Mouse (Mus musculus): ENCODE results near the gene Adam11. TPM values are rescaled to one million over a fixed set of nuclear protein-coding genes. Genes with fewer than 3 reads are reported as not detected.

The Adam11 gene
- total and polyA plus RNA-seq, 2 experiments from 2014 or later: 22.3 to 46.9 TPM

- H3K4me2 ChIP-seq (ENCODE audit: low read depth, low read length, poor library complexity, severe bottlenecking): no peak overlapping the region
- 58% methylated on average over 6 of the region's 6 CpGs for WGBS
- no peak for TF ChIP-seq CTCF (IDR thresholded peaks at IDR 0.05)
- no peak overlapping the region for H3K27ac ChIP-seq (ENCODE audit: low read depth, low read length)
- H3K27me3 ChIP-seq (ENCODE audit: insufficient read depth, low read length): no peaks in the 10 kb centered on the region
- no peaks in the 10 kb centered on the region for H3K36me3 ChIP-seq (ENCODE audit: insufficient read depth, low read length)
- H3K4me3 ChIP-seq (ENCODE audit: low read depth, low read length): no peak overlapping the region
- no peaks in the 10 kb centered on the region for H3K9me3 ChIP-seq (ENCODE audit: low read length)
- H3K4me1 ChIP-seq (ENCODE audit: insufficient read depth, low read length): no peaks in the 10 kb centered on the region; the same call in 1 of the 2 replicates
- H3K9ac ChIP-seq (replicated peaks; ENCODE audit: low read length, poor library complexity, severe bottlenecking): no peak overlapping the region
- ATAC-seq (ENCODE audit: low FRiP score): no peak
- DNase-seq (ENCODE audit: low spot score): no peak
Observed at GRCm38 (mm10) chr11:102821231-102821630, 60.0 kb downstream of the Adam11 start.

- no peak for TF ChIP-seq CTCF (IDR thresholded peaks at IDR 0.05)
- H3K27me3 ChIP-seq (ENCODE audit: insufficient read depth, low read length): no peaks in the 10 kb centered on the region
- H3K27ac ChIP-seq (ENCODE audit: low read depth, low read length): no peak overlapping the region
- H3K9ac ChIP-seq (replicated peaks; ENCODE audit: low read length, poor library complexity, severe bottlenecking): no peak overlapping the region
- DNase-seq (ENCODE audit: low spot score): no peak
- H3K9me3 ChIP-seq (ENCODE audit: low read length): no peaks in the 10 kb centered on the region
- no peak overlapping the region for H3K4me2 ChIP-seq (ENCODE audit: low read depth, low read length, poor library complexity, severe bottlenecking)
- ATAC-seq (ENCODE audit: low FRiP score): no peak
- 73% methylated on average over 2 of the region's 2 CpGs for WGBS
- H3K4me1 ChIP-seq (ENCODE audit: insufficient read depth, low read length): peaks cover 3% of the 10 kb centered on the region; the same call in 1 of the 2 replicates
- H3K36me3 ChIP-seq (ENCODE audit: insufficient read depth, low read length): no peaks in the 10 kb centered on the region
- no peak overlapping the region for H3K4me3 ChIP-seq (ENCODE audit: low read depth, low read length)
Observed at GRCm38 (mm10) chr11:102826476-102826875, 65.2 kb downstream of the Adam11 start.

GRCm38 (mm10) chr11:102827097-102827496 lies 65.9 kb downstream of the Adam11 start:
- no peak overlapping the region for H3K27ac ChIP-seq (ENCODE audit: low read depth, low read length)
- ATAC-seq (ENCODE audit: low FRiP score): no peak
- H3K4me2 ChIP-seq (ENCODE audit: low read depth, low read length, poor library complexity, severe bottlenecking): no peak overlapping the region
- WGBS: 59% methylated on average over 4 of the region's 4 CpGs
- no peaks in the 10 kb centered on the region for H3K27me3 ChIP-seq (ENCODE audit: insufficient read depth, low read length)
- no peaks in the 10 kb centered on the region for H3K36me3 ChIP-seq (ENCODE audit: insufficient read depth, low read length)
- peaks cover 3% of the 10 kb centered on the region; the same call in 1 of the 2 replicates for H3K4me1 ChIP-seq (ENCODE audit: insufficient read depth, low read length)
- no peak overlapping the region for H3K9ac ChIP-seq (replicated peaks; ENCODE audit: low read length, poor library complexity, severe bottlenecking)
- no peak overlapping the region for H3K4me3 ChIP-seq (ENCODE audit: low read depth, low read length)
- no peak for DNase-seq (ENCODE audit: low spot score)
- no peak for TF ChIP-seq CTCF (IDR thresholded peaks at IDR 0.05)
- no peaks in the 10 kb centered on the region for H3K9me3 ChIP-seq (ENCODE audit: low read length)

Other genes with a start within 250 kb of the Adam11 start
- gene Gpatch8, start 205.0 kb upstream of the Adam11 start, total RNA-seq (2014; rRNA removed): 24.8 and 33.4 TPM in 2 replicates
- 35.8 and 53.3 TPM in 2 replicates for gene Gpatch8, start 205.0 kb upstream of the Adam11 start, polyA plus RNA-seq (2015; fragmentation: Nextera tagmentation; extraction: Ambion mirVana)
- 1.1 and 3.5 TPM in 2 replicates for gene Gm11627, start 182.0 kb upstream of the Adam11 start, total RNA-seq (2014; rRNA removed)
- gene Gm11627, start 182.0 kb upstream of the Adam11 start, polyA plus RNA-seq (2015; fragmentation: Nextera tagmentation; extraction: Ambion mirVana): 4.6 and 5.8 TPM in 2 replicates
- 16.8 and 17.3 TPM in 2 replicates for gene Fzd2, start 157.0 kb upstream of the Adam11 start, total RNA-seq (2014; rRNA removed)
- gene Fzd2, start 157.0 kb upstream of the Adam11 start, polyA plus RNA-seq (2015; fragmentation: Nextera tagmentation; extraction: Ambion mirVana): 3.9 and 4.5 TPM in 2 replicates
- gene Meioc, start 97.7 kb upstream of the Adam11 start, total RNA-seq (2014; rRNA removed): not detected in 2 replicates
- gene Meioc, start 97.7 kb upstream of the Adam11 start, polyA plus RNA-seq (2015; fragmentation: Nextera tagmentation; extraction: Ambion mirVana): 0.21 and 0.23 TPM in 2 replicates
- gene Ccdc43, start 63.7 kb upstream of the Adam11 start, total RNA-seq (2014; rRNA removed): 23.9 and 31.0 TPM in 2 replicates
- 33.8 and 35.1 TPM in 2 replicates for gene Ccdc43, start 63.7 kb upstream of the Adam11 start, polyA plus RNA-seq (2015; fragmentation: Nextera tagmentation; extraction: Ambion mirVana)
- gene Gjc1, start 58.3 kb downstream of the Adam11 start, total RNA-seq (2014; rRNA removed): 18.1 and 18.8 TPM in 2 replicates
- 14.8 and 17.8 TPM in 2 replicates for gene Gjc1, start 58.3 kb downstream of the Adam11 start, polyA plus RNA-seq (2015; fragmentation: Nextera tagmentation; extraction: Ambion mirVana)
- 12.3 and 12.8 TPM in 2 replicates for gene Higd1b, start 74.4 kb downstream of the Adam11 start, total RNA-seq (2014; rRNA removed)
- 13.1 and 15.3 TPM in 2 replicates for gene Higd1b, start 74.4 kb downstream of the Adam11 start, polyA plus RNA-seq (2015; fragmentation: Nextera tagmentation; extraction: Ambion mirVana)
- 63.0 and 69.8 TPM in 2 replicates for gene Eftud2, start 119.5 kb downstream of the Adam11 start, total RNA-seq (2014; rRNA removed)
- 104 and 105 TPM in 2 replicates for gene Eftud2, start 119.5 kb downstream of the Adam11 start, polyA plus RNA-seq (2015; fragmentation: Nextera tagmentation; extraction: Ambion mirVana)
- 0.33 and 1.6 TPM in 2 replicates for gene Ccdc103, start 119.8 kb downstream of the Adam11 start, total RNA-seq (2014; rRNA removed)
- gene Ccdc103, start 119.8 kb downstream of the Adam11 start, polyA plus RNA-seq (2015; fragmentation: Nextera tagmentation; extraction: Ambion mirVana): 1.7 and 1.8 TPM in 2 replicates
- not detected in 2 replicates for gene Fam187a, start 123.7 kb downstream of the Adam11 start, total RNA-seq (2014; rRNA removed)
- 0.12 TPM in 1 of 2 replicates, not detected in the other for gene Fam187a, start 123.7 kb downstream of the Adam11 start, polyA plus RNA-seq (2015; fragmentation: Nextera tagmentation; extraction: Ambion mirVana)
- gene Gfap, start 139.5 kb downstream of the Adam11 start, total RNA-seq (2014; rRNA removed): 19.5 and 36.4 TPM in 2 replicates
- gene Gfap, start 139.5 kb downstream of the Adam11 start, polyA plus RNA-seq (2015; fragmentation: Nextera tagmentation; extraction: Ambion mirVana): 20.6 and 24.3 TPM in 2 replicates
- 3.8 and 6.3 TPM in 2 replicates for gene Kif18b, start 163.7 kb downstream of the Adam11 start, total RNA-seq (2014; rRNA removed)
- 0.46 and 0.60 TPM in 2 replicates for gene Kif18b, start 163.7 kb downstream of the Adam11 start, polyA plus RNA-seq (2015; fragmentation: Nextera tagmentation; extraction: Ambion mirVana)
- 45.6 and 52.8 TPM in 2 replicates for gene C1ql1, start 185.2 kb downstream of the Adam11 start, total RNA-seq (2014; rRNA removed)
- 15.8 and 16.9 TPM in 2 replicates for gene C1ql1, start 185.2 kb downstream of the Adam11 start, polyA plus RNA-seq (2015; fragmentation: Nextera tagmentation; extraction: Ambion mirVana)